Mouse (Mus musculus) testis, postnatal 14 days (tissue): ENCODE results near the gene Pgbd5.
A peak's percentile ranks its signal among the peaks of the same experiment; 100 is the strongest.
"Not testable (repeated sequence)": the region's sequence is repeated elsewhere in the genome, so short reads cannot be mapped to it uniquely, and the experiment has no call there.

ENCODE experiments used
- DNase-seq: peaks from one replicate; pipeline ENCODE4 v3.0.0; 2021; ENCODE audit warnings: low spot score

Pgbd5 gene

GRCm38 (mm10) chr8:124429417-124429816, 10.0 kb downstream of the Pgbd5 start:
- DNase-seq: no peak

GRCm38 (mm10) chr8:124428721-124429120, 10.7 kb downstream of the Pgbd5 start:
- DNase-seq: not testable (repeated sequence)

GRCm38 (mm10) chr8:124421413-124421812, 18.0 kb downstream of the Pgbd5 start:
- DNase-seq: no peak

GRCm38 (mm10) chr8:124418927-124419326, 20.5 kb downstream of the Pgbd5 start:
- no peak for DNase-seq

GRCm38 (mm10) chr8:124418185-124418584, 21.3 kb downstream of the Pgbd5 start:
- DNase-seq: no peak

- no peak for DNase-seq
Measured at GRCm38 (mm10) chr8:124416646-124417045, 22.8 kb downstream of the Pgbd5 start.

GRCm38 (mm10) chr8:124415789-124416188, 23.7 kb downstream of the Pgbd5 start:
- DNase-seq: no peak

GRCm38 (mm10) chr8:124415002-124415401, 24.5 kb downstream of the Pgbd5 start:
- peak; percentile 82 for DNase-seq

- DNase-seq: no peak
Measured at GRCm38 (mm10) chr8:124413244-124413965, 26.1 kb downstream of the Pgbd5 start.

GRCm38 (mm10) chr8:124412496-124413243, 26.8 kb downstream of the Pgbd5 start:
- no peak for DNase-seq

GRCm38 (mm10) chr8:124404471-124405260, 34.8 kb downstream of the Pgbd5 start:
- no peak for DNase-seq

- no peak for DNase-seq
Measured at GRCm38 (mm10) chr8:124403876-124404275, 35.6 kb downstream of the Pgbd5 start.

- DNase-seq: no peak
Measured at GRCm38 (mm10) chr8:124399403-124399861, 40.0 kb downstream of the Pgbd5 start.

- DNase-seq: no peak
Measured at GRCm38 (mm10) chr8:124398843-124399402, 40.5 kb downstream of the Pgbd5 start.

GRCm38 (mm10) chr8:124397321-124398065, 42.0 kb downstream of the Pgbd5 start:
- peak; percentile 28 for DNase-seq

- DNase-seq: no peak
Measured at GRCm38 (mm10) chr8:124396531-124396930, 42.9 kb downstream of the Pgbd5 start.

- no peak for DNase-seq
Measured at GRCm38 (mm10) chr8:124395392-124395791, 44.1 kb downstream of the Pgbd5 start.

- DNase-seq: no peak
Measured at GRCm38 (mm10) chr8:124394951-124395350, 44.5 kb downstream of the Pgbd5 start.

GRCm38 (mm10) chr8:124393927-124394326, 45.5 kb downstream of the Pgbd5 start:
- no peak for DNase-seq

GRCm38 (mm10) chr8:124393013-124393412, 46.4 kb downstream of the Pgbd5 start:
- DNase-seq: no peak

- no peak for DNase-seq
Measured at GRCm38 (mm10) chr8:124392271-124393012, 47.0 kb downstream of the Pgbd5 start.
